Mouse (Mus musculus) kidney, postnatal 0 days (tissue): ENCODE measurements around the gene Copb2. TPM values are rescaled to one million over a fixed set of nuclear protein-coding genes. Genes with fewer than 3 reads are reported as not detected.

Experiments used
- ATAC-seq: fragments of 200-750 bp; cut with Nextera tagmentation; replicated peaks from 2 replicates; pipeline ENCODE4 v1.8.0; 2017; ENCODE audit warnings: low read depth, moderate number of reproducible peaks, moderate TSS enrichment, moderate library complexity; ENCODE audit not compliant: low FRiP score
- DNase-seq: peaks from one replicate; pipeline ENCODE4 v3.0.0-alpha.2; 2016; ENCODE audit warnings: low spot score
- H3K27ac ChIP-seq: fragments of 300-500 bp; sonication (generic); 2 replicates; pipeline ENCODE4 v1.5.1; 2014; ENCODE audit warnings: mild to moderate bottlenecking
- H3K27me3 ChIP-seq: fragments of 300-500 bp; sonication (generic); 2 replicates; pipeline ENCODE4 v1.6.1; 2014; ENCODE audit warnings: low read length, mixed read lengths; ENCODE audit not compliant: insufficient read depth
- H3K36me3 ChIP-seq: fragments of 300-500 bp; sonication (generic); 2 replicates; pipeline ENCODE4 v1.6.1; 2014; ENCODE audit warnings: low read length, mixed read lengths; ENCODE audit not compliant: insufficient read depth
- H3K4me1 ChIP-seq: fragments of 300-500 bp; sonication (generic); replicated peaks from 2 replicates; pipeline ENCODE4 v1.6.1; 2014; ENCODE audit warnings: antibody characterized with exemption, low read length, mixed read lengths; ENCODE audit not compliant: insufficient read depth
- H3K4me2 ChIP-seq: fragments of 300-500 bp; sonication (generic); 2 replicates; pipeline ENCODE4 v1.6.1; 2014; ENCODE audit warnings: mild to moderate bottlenecking, low read length, moderate library complexity, mixed read lengths
- H3K4me3 ChIP-seq: fragments of 300-500 bp; sonication (generic); replicated peaks from 2 replicates; pipeline ENCODE4 v1.5.1; 2014; ENCODE audit warnings: low read depth, low read length
- H3K9ac ChIP-seq: fragments of 300-500 bp; sonication (generic); 2 replicates; pipeline ENCODE4 v1.6.1; 2014; ENCODE audit warnings: low read depth, low read length
- H3K9me3 ChIP-seq: fragments of 300-500 bp; sonication (generic); replicated peaks from 2 replicates; pipeline ENCODE4 v1.6.1; 2016; ENCODE audit warnings: low read length, inconsistent platforms, mixed read lengths
- CTCF ChIP-seq: IDR thresholded peaks from 2 replicates; pipeline ENCODE4 v1.5.1; 2016; ENCODE audit warnings: antibody characterized with exemption, low read depth, mild to moderate bottlenecking, moderate library complexity
- WGBS: fragments of 180-500 bp; shearing (Covaris S2); extraction: QIAGEN DNeasy Blood & Tissue Kit; methylation state at CpG from one replicate; pipeline ENCODE4 v1.1.7; 2014; 5-methylcytosine and 5-hydroxymethylcytosine counted together
- polyA plus RNA-seq: library from polyadenylated mRNA; unstranded; fragments of >200 nt; fragmentation: Nextera tagmentation; extraction: Ambion mirVana; gene quantifications from 2 replicates; pipeline ENCODE4 v1.2.1, GENCODE M21; 2015

Gene Copb2
- polyA plus RNA-seq, 1 experiment from 2014 or later: 138 TPM

- ATAC-seq: no peak
- Histone ChIP-seq H3K9ac (no peak overlapping the region), H3K9me3 (no peaks in the 10 kb centered on the region), H3K27ac (no peak overlapping the region), H3K4me3 (no peak overlapping the region), H3K4me2 (no peak overlapping the region), H3K4me1 (no peaks in the 10 kb centered on the region), H3K36me3 (peaks cover 75% of the 10 kb centered on the region), H3K27me3 (no peaks in the 10 kb centered on the region)
- TF ChIP-seq CTCF: no peak
- WGBS: 83% methylated on average over 4 of the region's 4 CpGs
- DNase-seq: no peak
Measured at GRCm38 (mm10) chr9:98583852-98584251, 20.3 kb downstream of the Copb2 start.

- Histone ChIP-seq H3K4me2 (peak overlapping the region; percentile 95; the same call in 1 of the 2 replicates), H3K27ac (no peak overlapping the region), H3K27me3 (no peaks in the 10 kb centered on the region), H3K4me3 (no peak overlapping the region), H3K36me3 (peaks cover 22% of the 10 kb centered on the region), H3K9ac (no peak overlapping the region), H3K9me3 (no peaks in the 10 kb centered on the region), H3K4me1 (peaks cover 9% of the 10 kb centered on the region)
- TF ChIP-seq CTCF: no peak
- DNase-seq (no peak), ATAC-seq (no peak)
- WGBS: 76% methylated on average over 6 of the region's 6 CpGs
Measured at GRCm38 (mm10) chr9:98600094-98600493, 36.6 kb downstream of the Copb2 start.

DNA sequence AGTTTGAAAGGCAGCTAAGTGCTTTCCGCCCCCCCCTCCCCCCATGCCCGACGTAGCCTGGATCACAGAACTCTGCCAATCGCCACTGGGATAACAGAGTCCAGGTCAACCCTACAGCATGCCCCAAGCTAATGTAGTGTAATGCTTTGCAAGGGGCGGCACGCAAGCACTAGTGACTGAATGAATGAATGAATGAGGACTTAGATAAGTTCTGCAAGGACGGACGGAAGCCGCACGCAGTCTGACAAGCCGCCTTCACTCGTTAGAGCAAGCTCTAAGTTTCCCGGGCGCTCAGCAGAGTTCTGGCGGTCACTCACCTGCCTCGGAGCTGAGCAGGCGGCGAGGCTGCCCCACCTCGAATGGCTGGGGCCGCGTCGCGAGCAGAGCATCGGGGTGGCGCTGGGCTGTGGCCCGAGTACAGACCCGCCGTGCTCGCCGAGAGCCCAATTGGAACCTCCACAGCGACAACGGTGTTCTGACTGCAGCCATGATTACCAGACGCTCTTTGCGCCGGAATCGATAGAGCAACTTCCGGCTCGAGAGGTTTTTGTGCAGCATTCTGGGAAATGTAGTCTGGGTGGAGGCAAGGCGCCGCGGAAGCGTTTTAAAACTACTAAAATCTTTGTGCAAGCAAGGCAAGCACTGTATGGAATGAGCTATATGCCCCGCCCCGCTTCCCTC is 37.8 kb downstream of the Copb2 start, which contains the start of gene Mrps22:
TSS of gene Mrps22 (minus strand) at position 505 of the 681 bp plus-strand sequence.
- H3K27ac ChIP-seq: peak within 1 kb of the TSS; percentile 58; the same call in 1 of the 2 replicates

GRCm38 (mm10) chr9:98601837-98602359 is 38.4 kb downstream of the Copb2 start:
- ATAC-seq: no peak; the same call in 1 of the 2 replicates
- H3K9ac ChIP-seq: peak overlapping the region; percentile 80; the same call in 1 of the 2 replicates

More for the DNA sequence above, 37.8 kb downstream of the Copb2 start, which contains the start of gene Mrps22:
- DNase-seq (peak; percentile 93), ATAC-seq (peak; percentile 93)
- under 1% methylated on average over 44 of the region's 44 CpGs for WGBS
- Histone ChIP-seq H3K27me3 (no peaks in the 10 kb centered on the region), H3K4me3 (peak within 1 kb of the TSS; percentile 92), H3K36me3 (peaks cover 15% of the 10 kb centered on the region), H3K4me1 (peaks cover 9% of the 10 kb centered on the region), H3K9ac (peak within 1 kb of the TSS; percentile 80), H3K9me3 (no peaks in the 10 kb centered on the region), H3K4me2 (peak within 1 kb of the TSS; percentile 95)
- no peak for TF ChIP-seq CTCF

GRCm38 (mm10) chr9:98604896-98605295 is 41.4 kb downstream of the Copb2 start:
- 69% methylated on average over 4 of the region's 4 CpGs for WGBS
- ATAC-seq: no peak
- Histone ChIP-seq H3K9ac (no peak overlapping the region), H3K36me3 (no peaks in the 10 kb centered on the region), H3K27me3 (no peaks in the 10 kb centered on the region), H3K9me3 (no peaks in the 10 kb centered on the region), H3K27ac (no peak overlapping the region), H3K4me1 (peaks cover 9% of the 10 kb centered on the region), H3K4me2 (no peak overlapping the region), H3K4me3 (no peak overlapping the region)
- no peak for TF ChIP-seq CTCF
- no peak for DNase-seq

More at GRCm38 (mm10) chr9:98601837-98602359, 38.4 kb downstream of the Copb2 start:
- Histone ChIP-seq H3K9me3 (no peaks in the 10 kb centered on the region), H3K4me3 (peak overlapping the region; percentile 92), H3K4me1 (peaks cover 9% of the 10 kb centered on the region), H3K27me3 (no peaks in the 10 kb centered on the region), H3K36me3 (peaks cover 11% of the 10 kb centered on the region), H3K27ac (no peak overlapping the region), H3K4me2 (peak overlapping the region; percentile 95)
- TF ChIP-seq CTCF: no peak
- DNase-seq: no peak
- WGBS: 55% methylated on average over 11 of the region's 11 CpGs

GRCm38 (mm10) chr9:98628480-98628879 is 65.0 kb downstream of the Copb2 start:
- DNase-seq: no peak
- no peak overlapping the region for H3K4me2 ChIP-seq
- H3K4me1 ChIP-seq: no peaks in the 10 kb centered on the region
- no peaks in the 10 kb centered on the region for H3K9me3 ChIP-seq
- no peak overlapping the region for H3K27ac ChIP-seq
- peak; percentile 45; the same call in 1 of the 2 replicates for TF ChIP-seq CTCF
- no peak for ATAC-seq
- no peak overlapping the region for H3K9ac ChIP-seq
- H3K36me3 ChIP-seq: no peaks in the 10 kb centered on the region
- H3K27me3 ChIP-seq: no peaks in the 10 kb centered on the region
- WGBS: 46% methylated on average over 3 of the region's 3 CpGs
- H3K4me3 ChIP-seq: no peak overlapping the region
